Mouse (Mus musculus) kidney, adult 2 months (tissue): Measurements from ENCODE around the gene Gm37240. TPM values are rescaled to one million over a fixed set of nuclear protein-coding genes. Genes with fewer than 3 reads are reported as not detected.
A peak's percentile ranks its signal among the peaks of the same experiment; 100 is the strongest.

ENCODE experiments used
- DNase-seq: peaks from one replicate; pipeline ENCODE4 v3.0.0; 2021
- H3K27ac ChIP-seq: fragments of 200-500 bp; 2 replicates; pipeline ENCODE4 v1.5.1; 2012; ENCODE audit warnings: low read depth, low read length, control low read depth, inconsistent platforms; ENCODE audit not compliant: insufficient read depth
- H3K27me3 ChIP-seq: fragments of 200-500 bp; replicated peaks from 2 replicates; pipeline ENCODE4 v1.6.1; 2012; ENCODE audit warnings: mild to moderate bottlenecking, moderate library complexity, low read length, inconsistent platforms; ENCODE audit not compliant: control insufficient read depth, insufficient read depth
- H3K36me3 ChIP-seq: fragments of 200-500 bp; 2 replicates; pipeline ENCODE4 v1.6.1; 2012; ENCODE audit warnings: mild to moderate bottlenecking, moderate library complexity, low read length, inconsistent platforms; ENCODE audit not compliant: control insufficient read depth, insufficient read depth
- H3K4me1 ChIP-seq: fragments of 200-500 bp; 2 replicates; pipeline ENCODE4 v1.6.1; 2011; ENCODE audit warnings: low read length; ENCODE audit not compliant: control insufficient read depth, insufficient read depth
- H3K4me3 ChIP-seq: fragments of 200-500 bp; 2 replicates; pipeline ENCODE4 v1.5.1; 2011; ENCODE audit warnings: mild to moderate bottlenecking, low read depth, low read length, control low read depth; ENCODE audit not compliant: insufficient read depth
- CTCF ChIP-seq: fragments of 200-500 bp; conservative IDR thresholded peaks from 2 replicates; pipeline ENCODE4 v1.5.1; 2011; ENCODE audit warnings: low read depth, mild to moderate bottlenecking, control low read depth, low read length, moderate library complexity, mixed read lengths; ENCODE audit not compliant: insufficient read depth, insufficient read length
- POLR2A ChIP-seq: fragments of 200-500 bp; IDR thresholded peaks from one replicate; pipeline ENCODE4 v1.6.1; 2011; ENCODE audit warnings: low read depth, low read length, control low read depth
- WGBS: fragments of 180-500 bp; shearing (Covaris S2); methylation state at CpG from one replicate; pipeline ENCODE4 v1.1.7; 2018; 5-methylcytosine and 5-hydroxymethylcytosine counted together
- polyA plus RNA-seq: library from polyadenylated mRNA; depleted of rRNA; stranded (reverse); fragments of >200 nt; gene quantifications from 2 replicates; pipeline ENCODE4 v1.2.3, GENCODE M21; 2012

Gene Gm37240
- polyA plus RNA-seq, 1 experiment = 5.5 TPM

DNA sequence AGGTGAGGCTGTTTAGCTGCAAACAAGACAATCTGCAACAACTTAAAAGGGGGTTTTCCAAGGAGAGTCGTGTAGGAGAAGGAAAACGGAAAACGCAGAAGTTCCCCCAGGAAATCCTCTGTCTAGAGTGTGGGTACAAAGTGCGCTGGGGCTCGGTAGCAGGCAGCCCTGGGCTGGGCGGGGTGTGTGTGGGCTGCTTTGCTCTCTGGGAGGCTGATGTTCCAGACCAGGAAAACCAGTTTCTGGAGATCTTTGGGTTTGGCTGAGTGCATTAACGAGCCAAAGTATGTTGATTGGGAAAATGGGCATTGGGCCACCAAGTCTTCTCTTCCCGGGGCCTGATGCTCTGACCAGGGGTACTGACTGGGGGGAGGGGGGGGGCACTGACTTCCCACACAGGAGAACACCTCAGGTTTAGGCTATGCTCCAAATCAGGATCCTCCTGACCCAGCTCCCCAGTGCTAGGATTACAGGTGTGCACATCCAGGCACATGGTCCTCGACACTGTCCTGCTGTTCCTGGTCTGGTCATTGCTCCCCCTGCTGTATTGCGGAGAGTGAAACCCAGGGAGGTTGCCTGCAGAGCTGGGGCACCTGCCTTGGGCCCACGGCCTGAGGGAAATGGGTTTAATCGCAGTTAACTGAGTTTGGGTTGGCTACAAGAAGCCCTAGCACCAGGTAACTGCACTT lies 1249.3 kb downstream of the Gm37240 start:
- H3K27ac ChIP-seq = no peak overlapping the region
- no peaks in the 10 kb centered on the region for H3K36me3 ChIP-seq
- WGBS = 40% methylated on average over 12 of the region's 12 CpGs
- peaks cover 17% of the 10 kb centered on the region for H3K4me1 ChIP-seq
- H3K4me3 ChIP-seq = no peak overlapping the region
- DNase-seq = peak; percentile 37
- no peaks in the 10 kb centered on the region for H3K27me3 ChIP-seq
- no peak for TF ChIP-seq POLR2A
- TF ChIP-seq CTCF = no peak

DNA sequence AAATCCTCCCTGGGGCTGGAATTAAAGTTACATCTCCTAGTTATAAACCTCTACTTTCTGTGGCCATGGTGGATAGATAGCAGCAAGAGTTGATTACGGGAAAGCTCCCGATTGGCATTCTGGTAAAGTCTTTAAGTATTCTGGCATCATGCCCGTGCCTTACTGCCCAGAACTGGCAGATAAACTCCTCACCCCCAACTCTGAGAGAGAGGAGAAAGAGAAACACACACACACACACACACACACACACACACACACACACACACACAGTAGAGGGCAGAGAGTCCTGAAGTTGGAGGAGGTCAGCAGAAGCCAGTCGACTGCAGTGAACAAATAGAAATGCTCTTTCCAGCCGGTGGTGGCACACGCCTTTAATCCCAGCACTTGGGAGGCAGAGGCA lies 1250.2 kb downstream of the Gm37240 start:
- no peak for DNase-seq
- H3K4me1 ChIP-seq = peaks cover 17% of the 10 kb centered on the region
- H3K4me3 ChIP-seq = no peak overlapping the region
- no peaks in the 10 kb centered on the region for H3K27me3 ChIP-seq
- 72% methylated on average over 6 of the region's 6 CpGs for whole genome bisulfite sequencing
- H3K27ac ChIP-seq = no peak overlapping the region
- H3K36me3 ChIP-seq = no peaks in the 10 kb centered on the region
- TF ChIP-seq CTCF = no peak

DNA sequence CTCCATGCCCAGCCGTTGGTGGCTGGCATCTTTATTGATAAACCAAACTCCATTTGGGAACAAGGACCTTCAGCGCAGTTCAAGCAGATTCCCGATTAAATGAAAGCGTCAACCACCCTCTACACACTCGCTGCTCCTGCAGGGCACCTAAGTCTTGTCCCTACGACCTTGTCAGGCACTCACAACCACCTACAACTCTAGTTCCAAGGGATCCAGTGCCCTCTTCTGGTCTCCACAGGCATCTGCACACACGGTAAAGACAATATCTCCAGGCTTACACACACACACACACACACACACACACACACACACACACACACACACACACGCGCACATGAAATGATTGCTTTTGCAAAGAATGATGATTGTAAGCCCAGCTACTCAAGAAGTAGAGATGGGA lies 1255.7 kb downstream of the Gm37240 start:
- Histone ChIP-seq H3K27ac (no peak overlapping the region), H3K4me1 (no peaks in the 10 kb centered on the region), H3K4me3 (no peak overlapping the region), H3K36me3 (no peaks in the 10 kb centered on the region), H3K27me3 (no peaks in the 10 kb centered on the region)
- no peak for TF ChIP-seq POLR2A
- no peak for TF ChIP-seq CTCF
- WGBS = over 99% methylated on average over 9 of the region's 9 CpGs
- no peak for DNase-seq

DNA sequence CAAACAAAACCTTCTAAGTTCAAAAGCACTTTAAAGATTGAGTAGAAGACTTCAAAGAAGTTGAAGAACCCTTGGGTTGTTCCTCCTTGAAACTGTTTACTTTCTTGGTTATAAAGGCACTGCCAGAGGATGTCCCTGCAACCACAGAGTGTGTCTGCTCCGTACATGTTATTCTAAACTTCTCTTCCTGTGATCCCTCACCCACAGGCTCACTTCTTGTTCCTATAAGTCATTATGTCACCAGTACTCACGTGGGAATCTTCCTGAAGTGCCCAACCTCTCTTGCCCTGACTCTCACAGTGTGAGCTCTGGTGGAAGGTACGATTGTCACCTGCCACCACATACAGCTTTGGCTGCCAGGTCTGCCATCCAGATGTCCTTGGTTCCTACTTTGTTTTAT lies 1265.3 kb downstream of the Gm37240 start:
- TF ChIP-seq POLR2A (no peak), CTCF (no peak)
- Histone ChIP-seq H3K27me3 (no peaks in the 10 kb centered on the region), H3K27ac (no peak overlapping the region), H3K36me3 (no peaks in the 10 kb centered on the region), H3K4me1 (peaks cover 3% of the 10 kb centered on the region; the same call in 1 of the 2 replicates), H3K4me3 (no peak overlapping the region)
- DNase-seq = no peak
- 45% methylated on average over 3 of the region's 3 CpGs for WGBS

DNA sequence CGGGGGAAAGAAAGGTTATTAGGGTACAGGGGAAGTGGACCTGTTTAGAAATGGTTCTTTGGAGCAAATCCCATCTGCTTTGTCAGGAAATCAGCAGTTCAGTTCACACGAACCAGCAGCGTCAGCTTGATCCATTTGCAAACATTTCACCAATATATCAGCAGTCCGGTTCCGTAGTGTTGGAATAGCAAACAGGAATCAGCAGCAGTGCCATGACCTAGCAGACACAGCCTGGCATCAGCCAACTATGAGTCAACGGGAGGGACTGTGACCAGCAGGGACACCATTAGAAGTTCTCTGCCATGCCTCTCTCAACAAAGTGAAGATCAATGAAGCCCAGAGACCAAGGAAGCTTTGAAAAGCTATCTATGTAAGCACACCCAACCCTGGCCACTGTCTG lies 1267.6 kb downstream of the Gm37240 start:
- Histone ChIP-seq H3K36me3 (no peaks in the 10 kb centered on the region), H3K27me3 (no peaks in the 10 kb centered on the region), H3K4me1 (no peaks in the 10 kb centered on the region), H3K27ac (no peak overlapping the region), H3K4me3 (no peak overlapping the region)
- TF ChIP-seq POLR2A (no peak), CTCF (no peak; the same call in 1 of the 2 replicates)
- DNase-seq = no peak
- 97% methylated on average over 6 of the region's 6 CpGs for WGBS

DNA sequence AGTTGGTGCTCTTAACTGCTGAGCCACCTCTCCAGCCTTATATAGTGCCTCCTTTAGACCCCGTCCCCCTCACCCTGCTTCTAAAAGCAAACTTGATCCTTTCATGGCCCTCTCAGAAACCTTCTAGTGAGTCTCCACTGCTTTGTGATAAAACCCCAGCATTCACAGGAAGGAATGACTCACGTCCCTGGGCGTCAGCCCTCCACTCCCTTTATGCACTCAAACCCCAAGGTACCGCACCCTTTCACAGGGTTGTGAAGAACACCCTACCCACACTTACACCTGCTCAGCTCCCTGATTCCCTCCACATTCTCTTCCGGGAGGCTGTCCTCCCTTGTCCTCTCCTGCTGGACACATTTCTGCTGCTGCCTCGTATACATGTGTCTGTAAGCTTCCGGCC lies 1268.3 kb downstream of the Gm37240 start:
- TF ChIP-seq POLR2A (no peak), CTCF (no peak)

DNA sequence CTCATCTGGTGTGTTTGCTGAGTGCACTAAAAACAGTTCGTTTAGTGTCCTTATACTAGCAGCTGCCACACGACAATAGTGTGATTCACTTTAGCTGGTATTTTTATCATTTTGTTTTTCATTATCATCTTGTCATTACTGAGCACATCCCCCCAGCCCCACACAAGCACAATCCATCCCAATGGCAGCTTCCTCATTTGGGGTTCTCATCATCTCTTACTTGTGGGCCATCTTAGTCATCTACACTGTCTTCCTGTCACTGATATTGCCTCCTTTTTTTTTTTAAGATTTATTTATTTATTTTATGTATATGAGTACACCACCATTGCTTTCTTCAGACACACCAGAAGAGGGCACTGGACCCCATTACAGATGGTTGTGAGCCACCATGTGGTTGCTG lies 1268.7 kb downstream of the Gm37240 start:
- WGBS = 86% methylated on average over 2 of the region's 2 CpGs
- H3K27ac ChIP-seq = no peak overlapping the region
- no peaks in the 10 kb centered on the region for H3K4me1 ChIP-seq

More for the DNA sequence above, 1268.3 kb downstream of the Gm37240 start:
- Histone ChIP-seq H3K27me3 (no peaks in the 10 kb centered on the region), H3K4me3 (no peak overlapping the region), H3K27ac (no peak overlapping the region), H3K4me1 (no peaks in the 10 kb centered on the region), H3K36me3 (no peaks in the 10 kb centered on the region)
- no peak for DNase-seq
- WGBS = 99% methylated on average over 7 of the region's 7 CpGs

More for the DNA sequence above, 1268.7 kb downstream of the Gm37240 start:
- DNase-seq = no peak
- no peak overlapping the region for H3K4me3 ChIP-seq
- no peaks in the 10 kb centered on the region for H3K27me3 ChIP-seq
- H3K36me3 ChIP-seq = no peaks in the 10 kb centered on the region
- no peak for TF ChIP-seq CTCF
